9 mouse cellular contexts compared by ENCODE assay signal in genomic region chr9:21248326-21248725, GRCm38 (mm10). TPM values are rescaled to one million over a fixed set of nuclear protein-coding genes. Genes with fewer than 3 reads are reported as not detected.
DNase-seq lines count a peak whose midpoint lies in the region; ATAC-seq and TF ChIP-seq lines count a peak whose summit lies in the region.
"Had no signal": no experiment of that assay in that cellular context is flagged by ENCODE, and none has a peak within 500 bp of the region (broad histone marks: within the 10 kb centered on the region; RNA-seq: fewer than 3 reads in every experiment).

TSS of gene S1pr5 (minus strand) at chr9:21248443.

- TF ChIP-seq CTCF in heart, postnatal 0 days (IDR thresholded peaks at IDR 0.05; ENCODE audit: low read depth): no peak
- TF ChIP-seq CTCF in thymus, adult 2 months (IDR thresholded peaks at IDR 0.05; ENCODE audit: borderline replicate concordance, control insufficient read depth, extremely low read depth, insufficient read depth, low read length, poor library complexity): no peak

- H3K36me3 ChIP-seq in heart, postnatal 0 days (replicated peaks; ENCODE audit: control insufficient read depth, insufficient read depth, low read length): no peaks in the 10 kb centered on the region
- no peaks in the 10 kb centered on the region for H3K36me3 ChIP-seq in thymus, adult 2 months (ENCODE audit: control insufficient read depth, insufficient read depth, low read length)

- peaks cover 5% of the 10 kb centered on the region; the same call in 1 of the 2 replicates for H3K4me1 ChIP-seq in brown adipose tissue, adult 24 weeks (ENCODE audit: control insufficient read depth, insufficient read depth, insufficient read length, low read length)
- H3K4me1 ChIP-seq in heart, postnatal 0 days (ENCODE audit: control insufficient read depth, insufficient read depth): peaks cover 13% of the 10 kb centered on the region
- peaks cover 15% of the 10 kb centered on the region for H3K4me1 ChIP-seq in thymus, adult 2 months (replicated peaks; ENCODE audit: control insufficient read depth, insufficient read depth, low read length)

- DNase-seq in layer of hippocampus, adult 18-20 months (ENCODE audit: low spot score in 2 of 2): peak in 1 of 2 experiments; percentile 61
- DNase-seq in layer of hippocampus, postnatal 10 days (ENCODE audit: low spot score in 2 of 2): no peak
- no peak for DNase-seq in heart, postnatal 0 days (ENCODE audit: low spot score)
- DNase-seq in kidney, postnatal 4 days: peak; percentile 55 to 69
- DNase-seq in lung, postnatal 25 days (ENCODE audit: low spot score): peak; percentile 72
- DNase-seq in thymus, adult 2 months: no peak
- no peak for DNase-seq in left cerebral cortex, postnatal 25 days (ENCODE audit: low spot score in 2 of 2)

- intact Hi-C loops in left cerebral cortex, postnatal 25 days (cut with DNase I): no loop called here

- no peak for TF ChIP-seq POLR2A in thymus, adult 2 months (IDR thresholded peaks at IDR 0.05; ENCODE audit: control insufficient read depth, extremely low read depth, insufficient read depth, low read length, poor library complexity)

- no peak for ATAC-seq in heart, postnatal 0 days (ENCODE audit: insufficient read depth, low read depth)

- no peak for TF ChIP-seq EP300 in heart, postnatal 0 days (IDR thresholded peaks at IDR 0.05; ENCODE audit: low read depth)

- peak within 1 kb of the TSS; percentile 51 for H3K4me2 ChIP-seq in heart, postnatal 0 days (ENCODE audit: low read depth, low read length)

- H3K4me3 ChIP-seq in brown adipose tissue, adult 24 weeks (ENCODE audit: insufficient read depth, low read depth, low read length): peak within 1 kb of the TSS; percentile 43
- peak within 1 kb of the TSS; percentile 17 for H3K4me3 ChIP-seq in heart, postnatal 0 days (ENCODE audit: low read depth, low read length)
- no peak within 1 kb of the TSS for H3K4me3 ChIP-seq in thymus, adult 2 months (ENCODE audit: control insufficient read depth, insufficient read depth, low read length)

- no peaks in the 10 kb centered on the region for H3K9me3 ChIP-seq in heart, postnatal 0 days (replicated peaks; ENCODE audit: control insufficient read depth, low read length)

- 3% methylated on average over 30 of the region's 30 CpGs for WGBS in heart, postnatal 0 days
- WGBS in thymus, adult 2 months: 5% methylated on average over 30 of the region's 30 CpGs

- H3K27me3 ChIP-seq in heart, postnatal 0 days (ENCODE audit: control insufficient read depth, insufficient read depth, low read length): peaks cover 80% of the 10 kb centered on the region
- peaks cover 22% of the 10 kb centered on the region; the same call in 1 of the 2 replicates for H3K27me3 ChIP-seq in thymus, adult 2 months (ENCODE audit: control insufficient read depth, insufficient read depth, low read length)

- no peak within 1 kb of the TSS; the same call in 1 of the 2 replicates for H3K27ac ChIP-seq in brown adipose tissue, adult 24 weeks (replicated peaks; ENCODE audit: low read depth, low read length)
- H3K27ac ChIP-seq in heart, postnatal 0 days (ENCODE audit: low read depth): no peak within 1 kb of the TSS
- no peak within 1 kb of the TSS for H3K27ac ChIP-seq in thymus, adult 2 months (ENCODE audit: control insufficient read depth, insufficient read depth, low read length)

- no peak within 1 kb of the TSS for H3K9ac ChIP-seq in heart, postnatal 0 days (replicated peaks; ENCODE audit: low read depth, low read length)

RNA-seq across cellular contexts. Expression of gene S1pr5, which starts in this region (rescaled TPM):
- total RNA-seq in layer of hippocampus, adult 18-20 months (2021): 10 to 100 TPM; 13.5 to 14.5 TPM
- total RNA-seq in layer of hippocampus, postnatal 10 days (2021): 1 to 10 TPM; 2.4 to 3.0 TPM
- polyA plus RNA-seq in brown adipose tissue, adult 24 weeks (2012; ENCODE audit: insufficient read depth, insufficient read length, missing spikeins): 2.1 and 3.6 TPM in 2 replicates
- total RNA-seq in heart, postnatal 0 days (2014; rRNA removed; ENCODE audit: low replicate concordance): not detected in 2 replicates
- polyA plus RNA-seq in heart, postnatal 0 days (2015; fragmentation: Nextera tagmentation; extraction: Ambion mirVana): 0.10 and 0.15 TPM in 2 replicates
- 0.70 and 0.78 TPM in 2 replicates for polyA plus RNA-seq in thymus, adult 2 months (2012; rRNA removed)
- 1 to 10 TPM; 7.8 to 8.3 TPM for total RNA-seq in left cerebral cortex, postnatal 25 days (2021)
- polyA plus RNA-seq: large intestine, adult 2 months had no signal

Comparison
In these comparisons a context has a peak if more than half of its experiments do, and no peak if none do; other contexts are left out.
1. DNase-seq: peak in kidney, postnatal 4 days (2 of 2) and lung, postnatal 25 days (single experiment); none in layer of hippocampus, postnatal 10 days (0 of 2), heart, postnatal 0 days (single experiment), thymus, adult 2 months (single experiment) and left cerebral cortex, postnatal 25 days (0 of 2).